Mouse (Mus musculus): Measurements from ENCODE around the gene Foxp1.

The Foxp1 gene

DNA sequence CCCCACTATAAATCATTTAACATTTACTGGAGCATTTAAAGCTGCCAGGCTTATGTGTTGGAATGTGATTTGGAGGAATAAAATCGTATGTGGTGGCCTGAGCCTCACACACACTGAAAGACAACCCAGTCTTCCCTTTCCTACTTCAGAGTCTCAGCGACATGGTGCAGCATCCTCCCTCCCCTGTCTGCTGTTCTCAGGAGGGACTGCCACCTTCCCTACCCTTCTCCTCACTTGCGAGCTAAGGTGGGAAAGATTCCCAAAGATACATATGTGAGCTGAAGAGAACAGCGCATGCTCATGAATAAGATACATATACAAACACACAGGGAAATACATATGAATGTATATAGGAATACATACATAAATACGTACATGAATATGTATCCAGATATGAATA lies 189.4 kb downstream of the Foxp1 start:
- no peak for DNase-seq (ENCODE audit: low read depth, low spot score)

DNA sequence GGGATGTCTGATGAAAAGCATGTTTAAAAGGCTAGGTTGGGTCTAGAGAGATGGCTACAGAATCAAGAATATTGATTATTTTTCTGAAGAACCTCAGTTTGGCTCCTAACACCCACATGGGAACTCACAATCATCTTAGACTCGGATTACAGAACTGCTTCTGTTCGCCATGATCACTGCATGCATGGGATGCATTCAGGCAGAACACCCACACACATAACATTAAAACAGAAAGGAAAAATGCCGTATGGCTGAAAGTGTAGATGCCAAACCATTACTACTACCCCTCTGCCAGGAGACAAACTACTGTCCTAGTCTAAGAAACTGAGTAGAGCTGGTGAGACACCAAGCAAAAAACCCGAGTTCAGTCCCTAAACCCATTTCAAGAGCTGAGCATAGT lies 192.4 kb downstream of the Foxp1 start:
- no peak for DNase-seq (ENCODE audit: low read depth, low spot score)

- peak; percentile 46 for DNase-seq (ENCODE audit: low read depth, low spot score)
Measured at GRCm38 (mm10) chr6:99328634-99329033, 193.9 kb downstream of the Foxp1 start.

DNA sequence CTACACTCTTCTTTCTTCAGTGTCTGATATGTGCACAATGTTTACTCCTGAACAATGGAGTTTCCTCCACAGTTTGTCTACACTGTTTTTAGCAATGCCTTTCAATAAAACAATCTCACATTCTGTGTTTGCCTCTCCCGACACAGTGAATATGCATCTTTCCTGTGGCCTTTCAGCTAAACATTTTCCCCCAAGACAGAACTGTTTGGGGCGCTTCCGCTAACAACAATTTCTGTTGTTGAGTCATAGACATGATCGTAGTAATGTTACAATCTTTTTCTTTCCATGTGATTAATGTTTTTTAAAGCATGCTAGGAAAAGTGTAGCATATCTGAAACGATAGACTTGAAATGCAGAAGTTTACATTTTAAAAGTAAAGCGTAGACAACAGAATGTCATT lies 194.4 kb downstream of the Foxp1 start:
- DNase-seq (ENCODE audit: low read depth, low spot score): no peak

DNA sequence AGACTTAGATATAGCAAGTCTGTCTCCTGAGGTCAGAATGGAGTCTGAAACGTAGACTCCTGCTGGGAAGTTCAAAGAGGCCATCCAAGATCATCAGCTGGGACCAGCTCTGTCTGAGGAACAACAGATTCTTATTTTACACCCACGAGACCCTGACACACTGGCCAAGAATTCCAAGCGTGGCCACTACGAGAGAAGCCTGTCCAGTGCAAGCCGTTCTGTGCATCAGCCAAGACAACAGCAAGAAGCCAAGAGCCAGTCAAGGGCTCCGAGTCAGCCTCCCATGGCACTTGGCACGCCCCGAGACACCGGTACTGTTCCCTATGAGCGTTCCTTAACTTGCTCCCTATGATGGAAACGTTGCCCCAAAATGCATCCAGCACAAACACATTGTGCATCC lies 194.8 kb downstream of the Foxp1 start:
- DNase-seq (ENCODE audit: low read depth, low spot score): no peak

GRCm38 (mm10) chr6:99325881-99326280 lies 196.6 kb downstream of the Foxp1 start:
- DNase-seq (ENCODE audit: low read depth, low spot score): no peak

- DNase-seq (ENCODE audit: low read depth, low spot score): no peak
Measured at GRCm38 (mm10) chr6:99325461-99325860, 197.1 kb downstream of the Foxp1 start.

GRCm38 (mm10) chr6:99322132-99322904 lies 200.2 kb downstream of the Foxp1 start:
- peak; percentile 41 for DNase-seq (ENCODE audit: low read depth, low spot score)

DNA sequence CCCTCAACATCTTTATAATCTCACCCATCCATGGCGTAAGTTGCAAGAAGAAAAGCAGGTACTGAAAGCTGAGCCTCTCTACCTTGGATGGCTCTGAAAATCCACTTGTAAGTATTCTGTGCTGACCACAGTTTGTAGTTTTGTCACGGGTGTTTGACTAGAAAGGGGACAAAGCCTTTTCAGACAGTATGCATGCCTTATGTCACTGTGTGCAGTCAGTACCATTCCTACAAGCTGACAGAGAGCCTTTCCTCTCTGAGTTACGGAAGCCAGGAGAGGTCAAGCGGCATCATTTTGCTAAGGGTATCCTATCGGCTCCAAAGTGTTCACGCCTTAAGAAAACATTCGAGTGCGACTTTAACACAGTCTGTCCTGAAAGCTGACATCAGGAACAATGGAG lies 202.1 kb downstream of the Foxp1 start:
- no peak for DNase-seq (ENCODE audit: low read depth, low spot score)

DNA sequence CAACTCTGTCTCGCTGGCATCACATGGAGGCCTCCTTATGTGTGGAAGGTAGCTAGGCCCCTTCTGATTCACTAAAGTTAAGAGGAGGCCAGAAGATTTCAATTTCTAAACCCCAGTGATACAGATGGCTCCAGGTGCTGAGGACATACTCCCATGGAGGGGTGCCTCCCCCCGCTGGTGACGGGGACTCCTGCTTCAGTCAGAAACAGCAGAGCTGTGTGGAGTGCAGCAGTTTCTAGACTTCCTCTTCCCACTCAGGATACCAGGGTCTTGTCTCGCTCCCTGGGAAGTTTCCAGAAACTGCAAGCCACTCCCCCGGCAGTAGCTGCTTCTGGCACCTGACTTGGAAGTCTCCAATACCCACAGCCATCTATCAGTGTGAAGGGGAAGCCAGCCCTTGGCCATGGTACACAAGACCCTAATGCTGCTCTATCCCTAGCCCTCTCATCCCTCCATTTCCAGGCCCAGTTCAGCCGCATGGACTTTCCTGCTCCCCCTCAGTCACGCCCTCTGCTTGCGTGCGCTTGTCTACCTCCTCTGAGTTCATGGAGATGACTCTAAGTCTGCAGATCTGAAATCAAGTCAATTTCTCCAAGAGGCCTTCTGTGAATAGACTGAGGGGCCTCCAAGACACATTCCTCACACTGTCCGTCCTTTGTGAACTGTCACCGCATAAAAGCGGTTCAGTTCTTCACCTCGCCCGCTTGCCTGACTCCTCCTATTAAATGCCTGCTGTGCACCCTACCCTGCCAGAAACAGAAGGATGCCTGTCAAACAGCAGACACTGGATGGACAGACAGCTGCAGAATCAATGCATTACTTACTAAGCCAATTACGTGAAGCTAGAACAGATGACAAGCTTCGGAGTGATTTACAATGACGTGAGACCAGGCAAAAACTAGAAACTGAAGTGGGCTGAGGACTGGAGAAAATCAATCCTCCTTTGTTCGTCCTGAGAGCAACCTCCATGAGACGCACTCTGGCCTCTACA lies 202.8 kb downstream of the Foxp1 start:
- no peak for DNase-seq (ENCODE audit: low read depth, low spot score)

GRCm38 (mm10) chr6:99314746-99315145 lies 207.8 kb downstream of the Foxp1 start:
- DNase-seq (ENCODE audit: low read depth, low spot score): no peak

- DNase-seq (ENCODE audit: low read depth, low spot score): no peak
Measured at GRCm38 (mm10) chr6:99310529-99310928, 212.0 kb downstream of the Foxp1 start.

- DNase-seq (ENCODE audit: low read depth, low spot score): no peak
Measured at GRCm38 (mm10) chr6:99310171-99310500, 212.4 kb downstream of the Foxp1 start.

- peak; percentile 82 for DNase-seq (ENCODE audit: low read depth, low spot score)
Measured at GRCm38 (mm10) chr6:99309466-99310170, 212.9 kb downstream of the Foxp1 start.

DNA sequence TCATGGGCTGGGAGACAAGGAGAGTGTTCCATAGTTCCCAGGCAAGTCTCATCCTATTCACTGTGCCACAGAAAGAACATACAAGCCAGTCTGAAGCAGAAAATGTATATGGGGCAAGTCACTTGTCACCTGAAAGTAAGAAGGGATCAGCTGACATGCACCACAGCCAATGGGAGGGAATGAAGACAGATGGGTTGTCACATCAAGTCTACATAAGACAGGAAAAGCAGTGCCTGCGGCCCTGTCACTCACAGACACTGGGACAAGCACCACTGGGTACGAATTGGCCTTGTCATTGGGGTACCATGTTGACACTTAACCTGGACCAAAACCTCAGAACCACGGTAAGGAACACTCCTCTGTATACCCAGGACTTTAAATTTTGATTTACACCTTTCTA lies 216.8 kb downstream of the Foxp1 start:
- peak; percentile 51 for DNase-seq (ENCODE audit: low read depth, low spot score)

- DNase-seq (ENCODE audit: low read depth, low spot score): peak; percentile 48
Measured at GRCm38 (mm10) chr6:99305236-99305635, 217.3 kb downstream of the Foxp1 start.

GRCm38 (mm10) chr6:99302662-99303435 lies 219.7 kb downstream of the Foxp1 start:
- peak; percentile 56 for DNase-seq (ENCODE audit: low read depth, low spot score)

DNA sequence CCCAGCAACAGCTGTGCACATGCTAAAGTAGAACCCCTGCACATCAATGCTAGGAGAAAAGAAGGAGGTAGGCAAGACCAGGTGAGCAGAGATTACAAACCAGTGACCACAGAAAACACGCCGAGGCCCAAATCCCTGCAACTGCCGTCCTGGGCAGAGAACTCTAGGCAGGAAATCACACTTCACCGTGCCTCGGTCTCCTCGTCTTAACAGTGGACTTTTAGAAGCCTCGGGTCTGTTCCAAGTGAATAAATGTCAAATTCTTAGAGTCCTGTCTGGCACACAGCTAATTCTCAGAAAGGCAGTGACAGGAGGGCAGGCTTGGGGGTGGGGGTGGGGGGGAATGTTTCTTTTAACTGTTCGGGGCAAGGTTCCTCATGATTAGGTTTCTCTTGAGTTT lies 220.6 kb downstream of the Foxp1 start:
- DNase-seq (ENCODE audit: low read depth, low spot score): peak; percentile 34

GRCm38 (mm10) chr6:99300235-99300634 lies 222.3 kb downstream of the Foxp1 start:
- no peak for DNase-seq (ENCODE audit: low read depth, low spot score)

GRCm38 (mm10) chr6:99299196-99299595 lies 223.3 kb downstream of the Foxp1 start:
- DNase-seq (ENCODE audit: low read depth, low spot score): no peak

- peak; percentile 36 for DNase-seq (ENCODE audit: low read depth, low spot score)
Measured at GRCm38 (mm10) chr6:99297535-99297934, 225.0 kb downstream of the Foxp1 start.

Measured in CD4-positive, CD25-positive, alpha-beta regulatory T cell, adult 2 months (primary cell).